Mouse (Mus musculus): ENCODE results near the gene Cfap69. TPM values are rescaled to one million over a fixed set of nuclear protein-coding genes. Genes with fewer than 3 reads are reported as not detected.

The Cfap69 gene
- polyA plus RNA-seq, 1 experiment from 2014 or later = 7.0 TPM

GRCm38 (mm10) chr5:5668920-5669319 is 4.9 kb upstream of the Cfap69 start:
- no peaks in the 10 kb centered on the region for H3K27me3 ChIP-seq (ENCODE audit: control insufficient read depth, insufficient read depth, low read length)
- H3K4me2 ChIP-seq (ENCODE audit: low read depth, low read length, severe bottlenecking) = no peak overlapping the region
- H3K9ac ChIP-seq (ENCODE audit: low read length) = no peak overlapping the region
- H3K4me1 ChIP-seq (replicated peaks; ENCODE audit: control insufficient read depth, insufficient read depth, low read length) = no peaks in the 10 kb centered on the region; the same call in 1 of the 2 replicates
- no peaks in the 10 kb centered on the region for H3K36me3 ChIP-seq (ENCODE audit: control insufficient read depth, insufficient read depth, low read length)
- no peak overlapping the region for H3K27ac ChIP-seq (ENCODE audit: low read depth, low read length)
- no peak for DNase-seq (ENCODE audit: low spot score)
- no peak overlapping the region for H3K4me3 ChIP-seq (ENCODE audit: low read depth, low read length)
- no peak for ATAC-seq (replicated peaks; ENCODE audit: low FRiP score)
- no peaks in the 10 kb centered on the region for H3K9me3 ChIP-seq (ENCODE audit: control insufficient read depth, low read length)
- WGBS = 82% methylated on average over 7 of the region's 7 CpGs

GRCm38 (mm10) chr5:5664371-5664926 is 410 bp upstream of the Cfap69 start:
- DNase-seq (ENCODE audit: low spot score) = no peak
- 54% methylated on average over 6 of the region's 6 CpGs for WGBS

GRCm38 (mm10) chr5:5663057-5663456 is 982 bp downstream of the Cfap69 start:
- Histone ChIP-seq H3K4me3 (ENCODE audit: low read depth, low read length) (peak overlapping the region; percentile 74), H3K27me3 (ENCODE audit: control insufficient read depth, insufficient read depth, low read length) (no peaks in the 10 kb centered on the region), H3K4me2 (ENCODE audit: low read depth, low read length, severe bottlenecking) (peak overlapping the region; percentile 88), H3K36me3 (ENCODE audit: control insufficient read depth, insufficient read depth, low read length) (no peaks in the 10 kb centered on the region), H3K4me1 (replicated peaks; ENCODE audit: control insufficient read depth, insufficient read depth, low read length) (no peaks in the 10 kb centered on the region; the same call in 1 of the 2 replicates), H3K9ac (ENCODE audit: low read length) (peak overlapping the region; percentile 57), H3K27ac (ENCODE audit: low read depth, low read length) (no peak overlapping the region), H3K9me3 (ENCODE audit: control insufficient read depth, low read length) (no peaks in the 10 kb centered on the region)
- DNase-seq (ENCODE audit: low spot score) (no peak), ATAC-seq (replicated peaks; ENCODE audit: low FRiP score) (no peak)
- 45% methylated on average over 6 of the region's 6 CpGs for WGBS

More at GRCm38 (mm10) chr5:5664371-5664926, 410 bp upstream of the Cfap69 start:
- H3K27ac ChIP-seq (ENCODE audit: low read depth, low read length) = no peak overlapping the region
- no peaks in the 10 kb centered on the region for H3K36me3 ChIP-seq (ENCODE audit: control insufficient read depth, insufficient read depth, low read length)
- H3K4me3 ChIP-seq (ENCODE audit: low read depth, low read length) = peak overlapping the region; percentile 74
- H3K27me3 ChIP-seq (ENCODE audit: control insufficient read depth, insufficient read depth, low read length) = no peaks in the 10 kb centered on the region
- H3K9ac ChIP-seq (ENCODE audit: low read length) = peak overlapping the region; percentile 57
- no peaks in the 10 kb centered on the region for H3K9me3 ChIP-seq (ENCODE audit: control insufficient read depth, low read length)
- peak; percentile 37; the same call in 1 of the 2 replicates for ATAC-seq (replicated peaks; ENCODE audit: low FRiP score)
- H3K4me1 ChIP-seq (replicated peaks; ENCODE audit: control insufficient read depth, insufficient read depth, low read length) = no peaks in the 10 kb centered on the region; the same call in 1 of the 2 replicates
- peak overlapping the region; percentile 88 for H3K4me2 ChIP-seq (ENCODE audit: low read depth, low read length, severe bottlenecking)

- no peak for DNase-seq (ENCODE audit: low spot score)
- H3K9ac ChIP-seq (ENCODE audit: low read length) = no peak overlapping the region
- H3K4me1 ChIP-seq (replicated peaks; ENCODE audit: control insufficient read depth, insufficient read depth, low read length) = no peaks in the 10 kb centered on the region; the same call in 1 of the 2 replicates
- no peaks in the 10 kb centered on the region for H3K9me3 ChIP-seq (ENCODE audit: control insufficient read depth, low read length)
- H3K27me3 ChIP-seq (ENCODE audit: control insufficient read depth, insufficient read depth, low read length) = no peaks in the 10 kb centered on the region
- H3K36me3 ChIP-seq (ENCODE audit: control insufficient read depth, insufficient read depth, low read length) = no peaks in the 10 kb centered on the region
- WGBS = 58% methylated on average over 2 of the region's 2 CpGs
- H3K4me2 ChIP-seq (ENCODE audit: low read depth, low read length, severe bottlenecking) = no peak overlapping the region
- no peak overlapping the region for H3K27ac ChIP-seq (ENCODE audit: low read depth, low read length)
- no peak for ATAC-seq (replicated peaks; ENCODE audit: low FRiP score)
- H3K4me3 ChIP-seq (ENCODE audit: low read depth, low read length) = no peak overlapping the region
Observed at GRCm38 (mm10) chr5:5658680-5659079, 5.4 kb downstream of the Cfap69 start.

GRCm38 (mm10) chr5:5657932-5658331 is 6.1 kb downstream of the Cfap69 start:
- H3K9ac ChIP-seq (ENCODE audit: low read length) = no peak overlapping the region
- no peak overlapping the region for H3K27ac ChIP-seq (ENCODE audit: low read depth, low read length)
- ATAC-seq (replicated peaks; ENCODE audit: low FRiP score) (no peak), DNase-seq (ENCODE audit: low spot score) (no peak)
- no peaks in the 10 kb centered on the region for H3K4me1 ChIP-seq (replicated peaks; ENCODE audit: control insufficient read depth, insufficient read depth, low read length)
- H3K36me3 ChIP-seq (ENCODE audit: control insufficient read depth, insufficient read depth, low read length) = no peaks in the 10 kb centered on the region
- no peaks in the 10 kb centered on the region for H3K9me3 ChIP-seq (ENCODE audit: control insufficient read depth, low read length)
- no peaks in the 10 kb centered on the region for H3K27me3 ChIP-seq (ENCODE audit: control insufficient read depth, insufficient read depth, low read length)
- 80% methylated on average over 2 of the region's 2 CpGs for WGBS
- H3K4me2 ChIP-seq (ENCODE audit: low read depth, low read length, severe bottlenecking) = no peak overlapping the region
- H3K4me3 ChIP-seq (ENCODE audit: low read depth, low read length) = no peak overlapping the region

- no peak overlapping the region for H3K4me2 ChIP-seq (ENCODE audit: low read depth, low read length, severe bottlenecking)
- no peaks in the 10 kb centered on the region for H3K4me1 ChIP-seq (replicated peaks; ENCODE audit: control insufficient read depth, insufficient read depth, low read length)
- no peaks in the 10 kb centered on the region for H3K36me3 ChIP-seq (ENCODE audit: control insufficient read depth, insufficient read depth, low read length)
- no peak for DNase-seq (ENCODE audit: low spot score)
- no peak for ATAC-seq (replicated peaks; ENCODE audit: low FRiP score)
- H3K4me3 ChIP-seq (ENCODE audit: low read depth, low read length) = no peak overlapping the region
- no peaks in the 10 kb centered on the region for H3K27me3 ChIP-seq (ENCODE audit: control insufficient read depth, insufficient read depth, low read length)
- H3K9ac ChIP-seq (ENCODE audit: low read length) = no peak overlapping the region
- H3K9me3 ChIP-seq (ENCODE audit: control insufficient read depth, low read length) = no peaks in the 10 kb centered on the region
- no peak overlapping the region for H3K27ac ChIP-seq (ENCODE audit: low read depth, low read length)
- 67% methylated on average over 6 of the region's 6 CpGs for WGBS
Observed at GRCm38 (mm10) chr5:5648817-5649569, 15.0 kb downstream of the Cfap69 start.

- Histone ChIP-seq H3K4me3 (ENCODE audit: low read depth, low read length) (no peak overlapping the region), H3K9ac (ENCODE audit: low read length) (no peak overlapping the region), H3K4me2 (ENCODE audit: low read depth, low read length, severe bottlenecking) (no peak overlapping the region), H3K9me3 (ENCODE audit: control insufficient read depth, low read length) (no peaks in the 10 kb centered on the region), H3K27me3 (ENCODE audit: control insufficient read depth, insufficient read depth, low read length) (no peaks in the 10 kb centered on the region), H3K27ac (ENCODE audit: low read depth, low read length) (no peak overlapping the region), H3K4me1 (replicated peaks; ENCODE audit: control insufficient read depth, insufficient read depth, low read length) (no peaks in the 10 kb centered on the region), H3K36me3 (ENCODE audit: control insufficient read depth, insufficient read depth, low read length) (no peaks in the 10 kb centered on the region)
- WGBS = 9% methylated on average over 1 of the region's 1 CpGs
- DNase-seq (ENCODE audit: low spot score) (no peak), ATAC-seq (replicated peaks; ENCODE audit: low FRiP score) (no peak)
Observed at GRCm38 (mm10) chr5:5646173-5646572, 17.9 kb downstream of the Cfap69 start.

GRCm38 (mm10) chr5:5638496-5638895 is 25.5 kb downstream of the Cfap69 start:
- DNase-seq (ENCODE audit: low spot score) (no peak), ATAC-seq (replicated peaks; ENCODE audit: low FRiP score) (no peak)
- 68% methylated on average over 2 of the region's 2 CpGs for WGBS
- Histone ChIP-seq H3K27ac (ENCODE audit: low read depth, low read length) (no peak overlapping the region), H3K4me3 (ENCODE audit: low read depth, low read length) (no peak overlapping the region), H3K4me2 (ENCODE audit: low read depth, low read length, severe bottlenecking) (no peak overlapping the region), H3K36me3 (ENCODE audit: control insufficient read depth, insufficient read depth, low read length) (no peaks in the 10 kb centered on the region), H3K9me3 (ENCODE audit: control insufficient read depth, low read length) (no peaks in the 10 kb centered on the region), H3K9ac (ENCODE audit: low read length) (no peak overlapping the region), H3K27me3 (ENCODE audit: control insufficient read depth, insufficient read depth, low read length) (no peaks in the 10 kb centered on the region), H3K4me1 (replicated peaks; ENCODE audit: control insufficient read depth, insufficient read depth, low read length) (no peaks in the 10 kb centered on the region)

GRCm38 (mm10) chr5:5625491-5625890 is 38.5 kb downstream of the Cfap69 start:
- ATAC-seq (replicated peaks; ENCODE audit: low FRiP score) = no peak
- no peak overlapping the region for H3K27ac ChIP-seq (ENCODE audit: low read depth, low read length)
- no peaks in the 10 kb centered on the region for H3K27me3 ChIP-seq (ENCODE audit: control insufficient read depth, insufficient read depth, low read length)
- no peaks in the 10 kb centered on the region for H3K36me3 ChIP-seq (ENCODE audit: control insufficient read depth, insufficient read depth, low read length)
- no peak overlapping the region for H3K4me2 ChIP-seq (ENCODE audit: low read depth, low read length, severe bottlenecking)
- H3K9ac ChIP-seq (ENCODE audit: low read length) = no peak overlapping the region
- no peak overlapping the region for H3K4me3 ChIP-seq (ENCODE audit: low read depth, low read length)
- no peaks in the 10 kb centered on the region for H3K4me1 ChIP-seq (replicated peaks; ENCODE audit: control insufficient read depth, insufficient read depth, low read length)
- WGBS = 84% methylated on average over 3 of the region's 3 CpGs
- H3K9me3 ChIP-seq (ENCODE audit: control insufficient read depth, low read length) = no peaks in the 10 kb centered on the region
- no peak for DNase-seq (ENCODE audit: low spot score)
